Mouse (Mus musculus) ovary, postnatal 10 days (tissue): ENCODE results near the gene Tspan11.

ENCODE experiments used
- DNase-seq: peaks from one replicate; pipeline ENCODE4 v3.0.0; 2022; ENCODE audit warnings: low spot score

Tspan11 gene

GRCm38 (mm10) chr6:127991509-127992176 is 104.3 kb downstream of the Tspan11 start:
- DNase-seq: no peak

DNA sequence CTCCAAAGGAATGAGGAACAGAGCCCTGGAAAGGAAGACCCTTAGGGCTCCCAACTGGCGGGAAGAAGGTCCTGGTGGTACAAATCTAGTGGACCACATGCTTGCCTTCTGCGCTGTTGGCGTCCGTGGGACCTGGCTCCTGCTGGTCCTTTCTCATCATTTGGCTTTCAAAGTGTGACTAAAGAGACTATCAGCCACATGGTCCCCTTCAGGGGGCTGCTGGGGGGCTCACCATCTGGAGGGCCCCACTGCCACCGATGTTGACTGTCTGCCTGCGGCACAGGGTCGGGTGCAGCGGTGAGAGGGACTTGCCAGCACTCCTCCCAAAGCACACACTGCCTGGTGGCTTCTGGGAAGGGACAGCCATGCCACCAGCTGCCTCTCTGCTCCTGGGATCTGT is 105.6 kb downstream of the Tspan11 start:
- no peak for DNase-seq

GRCm38 (mm10) chr6:127996928-127997327 is 109.5 kb downstream of the Tspan11 start:
- no peak for DNase-seq

GRCm38 (mm10) chr6:127999118-127999517 is 111.7 kb downstream of the Tspan11 start:
- DNase-seq: no peak

GRCm38 (mm10) chr6:128000777-128001176 is 113.4 kb downstream of the Tspan11 start:
- no peak for DNase-seq

GRCm38 (mm10) chr6:128001587-128001986 is 114.2 kb downstream of the Tspan11 start:
- DNase-seq: no peak

DNA sequence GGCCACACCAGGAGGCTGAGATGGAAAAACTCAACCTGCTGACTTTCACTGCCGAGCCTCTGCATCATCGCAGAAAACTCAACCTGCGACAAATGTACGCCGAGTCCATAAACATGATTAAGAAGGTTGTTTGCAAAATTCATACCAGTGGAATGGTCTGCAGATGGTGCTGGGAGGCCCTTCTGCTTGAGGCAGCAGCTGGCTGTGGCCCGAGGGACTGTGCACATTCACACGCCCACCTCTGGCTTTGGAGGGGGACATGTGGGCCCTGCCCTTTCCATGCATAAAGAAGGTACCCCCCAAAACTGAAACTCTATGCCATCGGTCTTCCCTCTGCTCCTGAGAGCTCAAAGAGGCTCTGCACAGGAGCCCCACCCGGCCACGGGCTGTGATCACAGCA is 114.7 kb downstream of the Tspan11 start:
- no peak for DNase-seq

DNA sequence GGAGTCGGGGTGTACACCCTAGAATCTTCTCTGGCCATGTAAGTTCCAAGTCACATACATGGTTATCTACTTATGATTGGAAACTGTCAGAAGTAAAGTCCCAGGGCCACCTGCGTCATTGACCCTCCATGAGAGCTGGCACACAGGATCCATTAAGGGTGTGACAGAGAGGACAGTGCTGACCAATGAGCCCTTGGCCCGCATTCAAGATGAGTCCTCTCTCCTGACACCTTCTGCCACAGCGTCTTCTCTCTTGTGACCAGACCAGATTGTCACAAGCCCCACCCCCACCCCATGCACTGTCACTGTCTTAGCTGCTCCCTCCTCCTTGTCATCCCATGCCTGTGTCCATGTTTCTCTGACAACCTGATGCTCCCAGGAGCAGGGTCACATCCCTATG is 115.3 kb downstream of the Tspan11 start:
- DNase-seq: no peak

DNA sequence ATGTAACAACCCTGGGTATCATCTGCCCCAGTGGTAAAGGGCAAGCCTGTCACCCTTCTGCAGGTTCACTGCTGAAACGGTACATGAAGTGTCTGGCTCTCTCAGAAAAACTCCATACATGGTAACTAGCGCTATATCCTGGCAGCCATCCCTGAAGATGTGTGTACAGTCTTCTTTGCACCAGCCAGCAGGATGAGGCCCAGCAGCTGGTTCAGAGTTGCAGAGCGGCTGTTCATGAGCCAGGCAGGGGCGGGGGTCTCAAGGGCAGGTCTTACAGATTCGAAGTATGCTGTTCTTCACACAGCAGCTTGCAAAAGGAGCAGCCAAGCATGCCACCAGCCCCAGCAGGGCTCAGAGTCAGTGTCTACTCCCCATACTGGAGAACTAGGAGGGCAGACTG is 116.2 kb downstream of the Tspan11 start:
- DNase-seq: no peak
